Mouse (Mus musculus) B cell, adult (primary cell): ENCODE results near the gene Adam1b. TPM values are rescaled to one million over a fixed set of nuclear protein-coding genes. Genes with fewer than 3 reads are reported as not detected.

Experiments used
- total RNA-seq: library from RNA; stranded (reverse); gene quantifications from 4 replicates; pipeline ENCODE4 v1.2.4, GENCODE M21; 2023; ENCODE audit not compliant: inconsistent age

The Adam1b gene
- total RNA-seq: not detected in 4 replicates

GRCm38 (mm10) chr5:121503231-121503630 is at the start of gene Adam1b:
Adam1b (minus strand) TSS chr5:121503435.

GRCm38 (mm10) chr5:121545793-121546529 is 42.7 kb upstream of the Adam1b start, which contains the start of gene Mapkapk5:
Mapkapk5 (minus strand) TSS chr5:121545905.

GRCm38 (mm10) chr5:121544910-121545792 is 41.9 kb upstream of the Adam1b start, which contains the start of the genes Adam1a and Gm42878:
Adam1a (minus strand) TSS chr5:121545482.
Gm42878 (minus strand) TSS chr5:121545482.

GRCm38 (mm10) chr5:121452026-121452869 is 51.0 kb downstream of the Adam1b start, which contains the start of gene Erp29:
Erp29 (minus strand) TSS chr5:121452506.

GRCm38 (mm10) chr5:121451644-121452025 is 51.6 kb downstream of the Adam1b start, which contains the start of gene Tmem116:
Tmem116 (plus strand) TSS chr5:121451893.

Other genes starting within 250 kb of the Adam1b start
- 76.2 to 94.8 TPM (median 89.7 TPM) in 4 replicates for gene Trafd1, start 117.8 kb downstream of the Adam1b start, total RNA-seq
- gene Naa25, start 105.5 kb downstream of the Adam1b start, total RNA-seq: 37.8 to 47.4 TPM (median 44.0 TPM) in 4 replicates
- gene Tmem116, start 51.5 kb downstream of the Adam1b start, total RNA-seq: 1.2 to 1.6 TPM in 2 of 4 replicates, not detected in the others
- 168 to 199 TPM (median 190 TPM) in 4 replicates for gene Erp29, start 50.9 kb downstream of the Adam1b start, total RNA-seq
- gene Adam1a, start 42.0 kb upstream of the Adam1b start, total RNA-seq: 5.2 to 5.7 TPM (median 5.4 TPM) in 4 replicates
- gene Gm42878, start 42.0 kb upstream of the Adam1b start, total RNA-seq: not detected in 4 replicates
- gene Mapkapk5, start 42.5 kb upstream of the Adam1b start, total RNA-seq: 87.8 to 106 TPM (median 94.4 TPM) in 4 replicates
- gene Aldh2, start 90.4 kb upstream of the Adam1b start, total RNA-seq: 371 to 424 TPM (median 391 TPM) in 4 replicates
- gene Acad12, start 115.5 kb upstream of the Adam1b start, total RNA-seq: 8.7 to 11.7 TPM (median 10.3 TPM) in 4 replicates
- gene Acad10, start 157.1 kb upstream of the Adam1b start, total RNA-seq: 10.5 to 12.1 TPM (median 10.7 TPM) in 4 replicates
- 81.9 to 96.9 TPM (median 84.8 TPM) in 4 replicates for gene Brap, start 157.1 kb upstream of the Adam1b start, total RNA-seq
- 72.7 to 114 TPM (median 84.4 TPM) in 4 replicates for gene Atxn2, start 207.9 kb upstream of the Adam1b start, total RNA-seq